In the genomic region with DNA sequence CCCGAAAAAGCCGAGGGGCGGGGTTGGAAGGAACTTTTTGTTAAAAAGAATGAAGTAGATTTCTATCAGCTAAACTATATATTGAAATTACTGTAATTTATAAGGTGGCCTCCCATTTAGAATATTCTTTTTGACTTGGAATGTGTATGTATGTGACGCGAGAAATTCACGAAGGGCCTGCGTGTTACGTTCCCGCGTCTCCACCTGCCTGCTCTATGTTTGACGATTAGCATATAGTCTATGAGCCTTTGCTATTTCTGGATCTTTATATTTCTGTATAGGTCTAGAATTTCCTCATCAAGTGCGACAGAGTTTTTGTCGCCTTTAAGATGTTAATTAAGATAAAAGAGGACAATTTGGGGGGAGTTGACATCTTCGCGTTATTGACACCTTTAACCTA, we compare ENCODE assay signal across 8 mouse cellular contexts. TPM values are rescaled to one million over a fixed set of nuclear protein-coding genes. Genes with fewer than 3 reads are reported as not detected.
A peak's percentile ranks its signal among the peaks of the same experiment; 100 is the strongest.
DNase-seq lines count a peak whose midpoint lies in the region; ATAC-seq and TF ChIP-seq lines count a peak whose summit lies in the region.

No protein-coding gene starts in this region.

- H3K4me1 ChIP-seq in kidney, adult 2 months (ENCODE audit: control insufficient read depth, insufficient read depth, low read length) = peaks cover 3% of the 10 kb centered on the region; the same call in 1 of the 2 replicates
- H3K4me1 ChIP-seq in bone marrow macrophage, adult 2 months (ENCODE audit: control insufficient read depth, insufficient read depth, low read length) = 0 out of 2 replicates have a peak, but pooled peaks cover 2% of the 10 kb centered on the region
- H3K4me1 ChIP-seq in hindbrain, embryonic 12.5 days = peaks cover 14% of the 10 kb centered on the region
- H3K4me1 ChIP-seq in midbrain, embryonic 11.5 days (ENCODE audit: control insufficient read depth, insufficient read depth, low read length) = peaks cover 5% of the 10 kb centered on the region

- peak; percentile 65 for ATAC-seq in hindbrain, embryonic 12.5 days (ENCODE audit: low FRiP score)
- ATAC-seq in midbrain, embryonic 11.5 days (ENCODE audit: low FRiP score) = peak; percentile 45

- no peak for DNase-seq in kidney, adult 2 months
- DNase-seq in kidney, postnatal 36 days = no peak
- no peak for DNase-seq in midbrain, embryonic 11.5 days (ENCODE audit: low spot score, missing footprints)
- no peak for DNase-seq in adrenal gland, postnatal 4 days (ENCODE audit: low spot score in 2 of 2)
- no peak for DNase-seq in c-Kit-positive CD71-positive TER-119-positive erythroid progenitor cells, embryonic 14.5 days (ENCODE audit: low spot score)
- no peak for DNase-seq in cerebellum, adult 11 months

- WGBS in kidney, adult 2 months = 2% methylated on average over 15 of the region's 15 CpGs
- 5% methylated on average over 15 of the region's 15 CpGs for WGBS in hindbrain, embryonic 12.5 days
- WGBS in midbrain, embryonic 11.5 days = 7% methylated on average over 15 of the region's 15 CpGs

- TF ChIP-seq CTCF in kidney, adult 2 months (conservative IDR thresholded peaks at IDR 0.05; ENCODE audit: insufficient read depth, insufficient read length, low read depth, low read length) = no peak
- no peak for TF ChIP-seq CTCF in bone marrow macrophage, adult 2 months (IDR thresholded peaks at IDR 0.05; ENCODE audit: low read depth, low read length)

- no peaks in the 10 kb centered on the region for H3K9me3 ChIP-seq in hindbrain, embryonic 12.5 days (replicated peaks)
- H3K9me3 ChIP-seq in midbrain, embryonic 11.5 days (ENCODE audit: control insufficient read depth, low read length) = no peaks in the 10 kb centered on the region

- no peak for TF ChIP-seq POLR2A in kidney, adult 2 months (IDR thresholded peaks at IDR 0.05; ENCODE audit: low read depth, low read length)
- no peak for TF ChIP-seq POLR2A in bone marrow macrophage, adult 2 months (IDR thresholded peaks at IDR 0.05; ENCODE audit: borderline replicate concordance, low read depth, low read length)

- H3K36me3 ChIP-seq in kidney, adult 2 months (ENCODE audit: control insufficient read depth, insufficient read depth, low read length) = peaks cover 1% of the 10 kb centered on the region; the same call in 1 of the 2 replicates
- no peaks in the 10 kb centered on the region for H3K36me3 ChIP-seq in hindbrain, embryonic 12.5 days
- peaks cover 2% of the 10 kb centered on the region; the same call in 1 of the 2 replicates for H3K36me3 ChIP-seq in midbrain, embryonic 11.5 days (ENCODE audit: control insufficient read depth, insufficient read depth, low read length)

- peak overlapping the region; percentile 59 for H3K4me3 ChIP-seq in kidney, adult 2 months (ENCODE audit: insufficient read depth, low read depth, low read length)
- H3K4me3 ChIP-seq in bone marrow macrophage, adult 2 months (ENCODE audit: insufficient read depth, low read length) = peak overlapping the region; percentile 68
- H3K4me3 ChIP-seq in hindbrain, embryonic 12.5 days = peak overlapping the region; percentile 71
- H3K4me3 ChIP-seq in midbrain, embryonic 11.5 days (ENCODE audit: low read depth, low read length) = peak overlapping the region; percentile 63

- H3K4me2 ChIP-seq in hindbrain, embryonic 12.5 days (replicated peaks) = peak overlapping the region; percentile 64
- peak overlapping the region; percentile 66 for H3K4me2 ChIP-seq in midbrain, embryonic 11.5 days

- no peak overlapping the region for H3K27ac ChIP-seq in kidney, adult 2 months (ENCODE audit: insufficient read depth, low read depth, low read length)
- no peak overlapping the region for H3K27ac ChIP-seq in bone marrow macrophage, adult 2 months (ENCODE audit: insufficient read depth, low read depth, low read length)
- 0 out of 2 replicates have a peak overlapping the region, but pooled peaks have one; percentile 44 for H3K27ac ChIP-seq in hindbrain, embryonic 12.5 days
- 0 out of 2 replicates have a peak overlapping the region, but pooled peaks have one; percentile 79 for H3K27ac ChIP-seq in midbrain, embryonic 11.5 days (ENCODE audit: low read depth, low read length)

- H3K27me3 ChIP-seq in kidney, adult 2 months (replicated peaks; ENCODE audit: control insufficient read depth, insufficient read depth, low read length) = no peaks in the 10 kb centered on the region
- no peaks in the 10 kb centered on the region for H3K27me3 ChIP-seq in hindbrain, embryonic 12.5 days
- H3K27me3 ChIP-seq in midbrain, embryonic 11.5 days (ENCODE audit: control insufficient read depth, insufficient read depth, low read length) = no peaks in the 10 kb centered on the region

- H3K9ac ChIP-seq in hindbrain, embryonic 12.5 days = peak overlapping the region; percentile 79
- peak overlapping the region; percentile 86 for H3K9ac ChIP-seq in midbrain, embryonic 11.5 days (ENCODE audit: low read length)

RNA-seq across cellular contexts. Expression of a gene that starts 0.5 kb away (rescaled TPM):
- 1.4 and 2.0 TPM in 2 replicates for polyA plus RNA-seq in kidney, adult 2 months (2012; rRNA removed)
- polyA plus RNA-seq in bone marrow macrophage, adult 2 months (2012; ENCODE audit: insufficient read depth, insufficient read length, missing spikeins) = 18.1 and 19.9 TPM in 2 replicates
- 13.1 and 13.6 TPM in 2 replicates for polyA plus RNA-seq in hindbrain, embryonic 12.5 days (2016; fragmentation: Nextera tagmentation; extraction: Ambion mirVana)
- 15.7 and 16.4 TPM in 2 replicates for polyA plus RNA-seq in midbrain, embryonic 11.5 days (2014; fragmentation: Nextera tagmentation; extraction: Ambion mirVana)
- 10 to 100 TPM; 21.5 to 21.6 TPM for total RNA-seq in adrenal gland, postnatal 4 days (2021)

RNA-seq across cellular contexts. Expression of a gene that starts 0.8 kb away (rescaled TPM):
- 0.16 and 0.17 TPM in 2 replicates for polyA plus RNA-seq in kidney, adult 2 months (2012; rRNA removed)
- polyA plus RNA-seq in bone marrow macrophage, adult 2 months (2012; ENCODE audit: insufficient read depth, insufficient read length, missing spikeins) = 9.6 and 9.8 TPM in 2 replicates
- 43.1 and 46.2 TPM in 2 replicates for polyA plus RNA-seq in hindbrain, embryonic 12.5 days (2016; fragmentation: Nextera tagmentation; extraction: Ambion mirVana)
- polyA plus RNA-seq in midbrain, embryonic 11.5 days (2014; fragmentation: Nextera tagmentation; extraction: Ambion mirVana) = 75.1 and 77.1 TPM in 2 replicates
- 10 to 100 TPM; 10.8 to 11.0 TPM for total RNA-seq in adrenal gland, postnatal 4 days (2021)

RNA-seq across cellular contexts. Expression of a gene that starts 50.6 kb away (rescaled TPM):
- polyA plus RNA-seq in kidney, adult 2 months (2012; rRNA removed) = 2.8 and 4.0 TPM in 2 replicates
- 10.9 and 12.3 TPM in 2 replicates for polyA plus RNA-seq in bone marrow macrophage, adult 2 months (2012; ENCODE audit: insufficient read depth, insufficient read length, missing spikeins)
- polyA plus RNA-seq in hindbrain, embryonic 12.5 days (2016; fragmentation: Nextera tagmentation; extraction: Ambion mirVana) = 28.1 and 31.4 TPM in 2 replicates
- polyA plus RNA-seq in midbrain, embryonic 11.5 days (2014; fragmentation: Nextera tagmentation; extraction: Ambion mirVana) = 26.5 and 30.0 TPM in 2 replicates
- total RNA-seq in adrenal gland, postnatal 4 days (2021) = 10 to 100 TPM; 25.4 to 28.6 TPM

RNA-seq across cellular contexts. Expression of a gene that starts 50.9 kb away (rescaled TPM):
- polyA plus RNA-seq in kidney, adult 2 months (2012; rRNA removed) = 10.3 and 12.1 TPM in 2 replicates
- polyA plus RNA-seq in bone marrow macrophage, adult 2 months (2012; ENCODE audit: insufficient read depth, insufficient read length, missing spikeins) = 28.1 and 33.0 TPM in 2 replicates
- 73.4 and 77.6 TPM in 2 replicates for polyA plus RNA-seq in hindbrain, embryonic 12.5 days (2016; fragmentation: Nextera tagmentation; extraction: Ambion mirVana)
- polyA plus RNA-seq in midbrain, embryonic 11.5 days (2014; fragmentation: Nextera tagmentation; extraction: Ambion mirVana) = 82.4 and 96.4 TPM in 2 replicates
- 10 to 100 TPM; 48.1 to 49.4 TPM for total RNA-seq in adrenal gland, postnatal 4 days (2021)

RNA-seq across cellular contexts. Expression of a gene that starts 58.5 kb away (rescaled TPM):
- polyA plus RNA-seq in kidney, adult 2 months (2012; rRNA removed) = 1.7 and 1.8 TPM in 2 replicates
- polyA plus RNA-seq in bone marrow macrophage, adult 2 months (2012; ENCODE audit: insufficient read depth, insufficient read length, missing spikeins) = 0.74 and 1.1 TPM in 2 replicates
- polyA plus RNA-seq in hindbrain, embryonic 12.5 days (2016; fragmentation: Nextera tagmentation; extraction: Ambion mirVana) = 3.9 and 4.2 TPM in 2 replicates
- 2.6 and 3.3 TPM in 2 replicates for polyA plus RNA-seq in midbrain, embryonic 11.5 days (2014; fragmentation: Nextera tagmentation; extraction: Ambion mirVana)
- 1 to 10 TPM; 5.6 to 8.1 TPM for total RNA-seq in adrenal gland, postnatal 4 days (2021)

Comparison
In these comparisons a context has a peak if more than half of its experiments do, and no peak if none do; other contexts are left out.
1. H3K27ac ChIP-seq: peak in hindbrain, embryonic 12.5 days (single experiment) and midbrain, embryonic 11.5 days (single experiment); none in kidney, adult 2 months (single experiment) and bone marrow macrophage, adult 2 months (single experiment).
2. Peak in every context shown above with its lines, with median percentiles within 50 percentile points of each other: H3K4me3 ChIP-seq.